Mouse (Mus musculus) thymus, postnatal 10 days (tissue): ENCODE results near the gene Kbtbd12.

Source experiments
- DNase-seq, 2 experiments: peaks; one replicate each; pipeline ENCODE4 v3.0.0; 2021; ENCODE audit warnings: low spot score in 2 of 2

Gene Kbtbd12

GRCm38 (mm10) chr6:88500405-88500767 is 137.4 kb downstream of the Kbtbd12 start:
- DNase-seq: no peak

GRCm38 (mm10) chr6:88499481-88500404 is 138.0 kb downstream of the Kbtbd12 start:
- peak in 1 of 2 experiments; percentile 63 for DNase-seq
